Mouse (Mus musculus) ZHBTc4 (cell line): ENCODE data around the gene Drc3.

Source experiments
- DNase-seq: peaks from one replicate; pipeline ENCODE4 v3.0.0-alpha.2; 2011; ENCODE audit warnings: low read depth, low spot score

The Drc3 gene

GRCm38 (mm10) chr11:60352559-60353411 lies at the start of gene Drc3, which contains the start of gene Tom1l2:
Drc3 (plus strand) TSS chr11:60353329.
Tom1l2 (minus strand) TSS chr11:60352905.
- peak; percentile 100 for DNase-seq

- DNase-seq: no peak
These were observed 49.6 kb upstream of the Drc3 start for GRCm38 (mm10) chr11:60303497-60303896.

GRCm38 (mm10) chr11:60305611-60306010 lies 47.5 kb upstream of the Drc3 start:
- no peak for DNase-seq

- peak; percentile 68 for DNase-seq
These were observed 46.3 kb upstream of the Drc3 start for GRCm38 (mm10) chr11:60306834-60307233.

GRCm38 (mm10) chr11:60307375-60307825 lies 45.7 kb upstream of the Drc3 start:
- DNase-seq: peak; percentile 71

- DNase-seq: no peak
These were observed 45.1 kb upstream of the Drc3 start for GRCm38 (mm10) chr11:60308061-60308460.

- no peak for DNase-seq
These were observed 44.5 kb upstream of the Drc3 start for GRCm38 (mm10) chr11:60308506-60309116.

GRCm38 (mm10) chr11:60309875-60310274 lies 43.3 kb upstream of the Drc3 start:
- DNase-seq: no peak

GRCm38 (mm10) chr11:60311025-60311854 lies 41.9 kb upstream of the Drc3 start:
- DNase-seq: no peak

GRCm38 (mm10) chr11:60316250-60316649 lies 36.9 kb upstream of the Drc3 start:
- DNase-seq: no peak

- no peak for DNase-seq
These were observed 36.2 kb upstream of the Drc3 start for GRCm38 (mm10) chr11:60316883-60317282.

- DNase-seq: no peak
These were observed 35.6 kb upstream of the Drc3 start for GRCm38 (mm10) chr11:60317376-60318102.

GRCm38 (mm10) chr11:60318716-60319115 lies 34.4 kb upstream of the Drc3 start:
- no peak for DNase-seq

GRCm38 (mm10) chr11:60319257-60320066 lies 33.7 kb upstream of the Drc3 start:
- DNase-seq: no peak

- no peak for DNase-seq
These were observed 32.6 kb upstream of the Drc3 start for GRCm38 (mm10) chr11:60320426-60321037.

- no peak for DNase-seq
These were observed 31.7 kb upstream of the Drc3 start for GRCm38 (mm10) chr11:60321438-60321837.

- no peak for DNase-seq
These were observed 29.4 kb upstream of the Drc3 start for GRCm38 (mm10) chr11:60323731-60324130.

GRCm38 (mm10) chr11:60330551-60330950 lies 22.6 kb upstream of the Drc3 start:
- DNase-seq: no peak

GRCm38 (mm10) chr11:60333461-60333860 lies 19.7 kb upstream of the Drc3 start:
- no peak for DNase-seq

- DNase-seq: no peak
These were observed 19.0 kb upstream of the Drc3 start for GRCm38 (mm10) chr11:60334124-60334523.
